Mouse (Mus musculus) adrenal gland, postnatal 4 days (tissue): ENCODE results near the gene Iltifb. TPM values are rescaled to one million over a fixed set of nuclear protein-coding genes. Genes with fewer than 3 reads are reported as not detected.
"Not testable (repeated sequence)": the region's sequence is repeated elsewhere in the genome, so short reads cannot be mapped to it uniquely, and the experiment has no call there.

Experiments used
- DNase-seq, 2 experiments: peaks; one replicate each; pipeline ENCODE4 v3.0.0; 2021 to 2022; ENCODE audit warnings: low spot score in 2 of 2, mixed read lengths in 2 of 2
- long read RNA-seq, 2 experiments: library from polyadenylated mRNA; stranded (forward); transcript quantifications; one replicate each; pipeline ENCODE4 v2.0.0; 2021
- total RNA-seq, 2 experiments: library from RNA; stranded (reverse); gene quantifications; 2 replicates each; pipeline ENCODE4 v1.2.3; 2021

Iltifb gene
- total RNA-seq, result not detected
- long read RNA-seq, experiment 1, result 0 reads
- long read RNA-seq, experiment 2, result 0 reads

DNA sequence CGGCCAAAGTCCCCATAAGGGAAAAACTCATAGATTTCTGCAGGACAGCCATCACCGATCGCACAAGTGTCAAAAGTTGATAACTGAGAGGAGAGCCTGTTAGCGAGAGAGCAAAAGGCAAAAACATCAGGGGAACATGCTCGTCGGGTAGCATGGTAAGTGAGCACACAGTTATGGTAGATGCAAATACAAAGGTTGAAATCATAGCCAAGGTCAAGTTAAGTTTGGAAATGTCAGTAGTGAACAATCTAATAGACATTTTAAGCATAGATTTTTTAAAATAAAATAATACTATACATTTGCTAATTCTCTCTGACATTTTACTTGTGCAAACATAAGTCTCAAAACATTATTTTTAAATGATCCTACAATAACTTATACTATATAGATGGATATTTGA is at the start of gene Iltifb:
Gene Iltifb, minus strand, starts transcription at position 101 of the 400 bp plus-strand sequence.
- no peak for DNase-seq

DNA sequence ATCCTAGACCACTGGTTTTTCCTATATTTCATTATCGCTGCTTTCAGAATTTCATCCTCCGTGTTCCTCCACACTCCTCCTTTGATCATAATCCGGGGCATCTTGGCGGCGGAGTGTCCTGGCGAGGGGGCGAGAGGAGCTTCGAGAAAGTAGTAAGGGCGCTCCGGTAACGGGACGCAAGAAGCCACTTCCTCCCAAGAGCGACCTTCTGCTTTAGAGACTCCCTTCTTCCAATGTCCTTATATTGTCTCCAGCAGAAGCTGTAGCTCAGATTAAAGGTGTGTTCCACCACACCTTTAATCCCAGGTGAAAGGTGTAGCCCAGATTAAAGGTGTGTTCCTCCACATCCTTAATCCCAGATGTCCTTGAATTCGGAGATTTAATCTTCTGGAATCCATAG is 48.3 kb upstream of the Iltifb start, which contains the start of gene Gm9046:
Gene Gm9046, minus strand, starts transcription at position 101 of the 400 bp plus-strand sequence.
- not testable (repeated sequence) for DNase-seq

DNA sequence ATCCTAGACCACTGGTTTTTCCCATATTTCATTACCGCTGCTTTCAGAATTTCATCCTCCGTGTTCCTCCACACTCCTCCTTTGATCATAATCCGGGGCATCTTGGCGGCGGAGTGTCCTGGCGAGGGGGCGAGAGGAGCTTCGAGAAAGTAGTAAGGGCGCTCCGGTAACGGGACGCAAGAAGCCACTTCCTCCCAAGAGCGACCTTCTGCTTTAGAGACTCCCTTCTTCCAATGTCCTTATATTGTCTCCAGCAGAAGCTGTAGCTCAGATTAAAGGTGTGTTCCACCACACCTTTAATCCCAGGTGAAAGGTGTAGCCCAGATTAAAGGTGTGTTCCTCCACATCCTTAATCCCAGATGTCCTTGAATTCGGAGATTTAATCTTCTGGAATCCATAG is 42.9 kb upstream of the Iltifb start, which contains the start of gene Gm9045:
Gene Gm9045, minus strand, starts transcription at position 101 of the 400 bp plus-strand sequence.
- not testable (repeated sequence) for DNase-seq

DNA sequence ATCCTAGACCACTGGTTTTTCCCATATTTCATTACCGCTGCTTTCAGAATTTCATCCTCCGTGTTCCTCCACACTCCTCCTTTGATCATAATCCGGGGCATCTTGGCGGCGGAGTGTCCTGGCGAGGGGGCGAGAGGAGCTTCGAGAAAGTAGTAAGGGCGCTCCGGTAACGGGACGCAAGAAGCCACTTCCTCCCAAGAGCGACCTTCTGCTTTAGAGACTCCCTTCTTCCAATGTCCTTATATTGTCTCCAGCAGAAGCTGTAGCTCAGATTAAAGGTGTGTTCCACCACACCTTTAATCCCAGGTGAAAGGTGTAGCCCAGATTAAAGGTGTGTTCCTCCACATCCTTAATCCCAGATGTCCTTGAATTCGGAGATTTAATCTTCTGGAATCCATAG is 37.5 kb upstream of the Iltifb start, which contains the start of gene Gm9044:
Gene Gm9044, minus strand, starts transcription at position 101 of the 400 bp plus-strand sequence.
- not testable (repeated sequence) for DNase-seq

DNA sequence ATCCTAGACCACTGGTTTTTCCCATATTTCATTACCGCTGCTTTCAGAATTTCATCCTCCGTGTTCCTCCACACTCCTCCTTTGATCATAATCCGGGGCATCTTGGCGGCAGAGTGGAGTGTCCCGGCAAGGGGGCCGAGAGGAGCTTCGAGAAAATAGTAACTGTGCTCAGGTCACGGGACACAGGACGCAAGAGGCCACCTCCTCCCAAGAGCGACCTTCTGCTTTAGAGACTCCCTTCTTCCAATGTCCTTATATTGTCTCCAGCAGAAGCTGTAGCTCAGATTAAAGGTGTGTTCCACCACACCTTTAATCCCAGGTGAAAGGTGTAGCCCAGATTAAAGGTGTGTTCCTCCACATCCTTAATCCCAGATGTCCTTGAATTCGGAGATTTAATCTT is 32.0 kb upstream of the Iltifb start, which contains the start of gene Gm9040:
Gene Gm9040, minus strand, starts transcription at position 101 of the 400 bp plus-strand sequence.
- not testable (repeated sequence) for DNase-seq

DNA sequence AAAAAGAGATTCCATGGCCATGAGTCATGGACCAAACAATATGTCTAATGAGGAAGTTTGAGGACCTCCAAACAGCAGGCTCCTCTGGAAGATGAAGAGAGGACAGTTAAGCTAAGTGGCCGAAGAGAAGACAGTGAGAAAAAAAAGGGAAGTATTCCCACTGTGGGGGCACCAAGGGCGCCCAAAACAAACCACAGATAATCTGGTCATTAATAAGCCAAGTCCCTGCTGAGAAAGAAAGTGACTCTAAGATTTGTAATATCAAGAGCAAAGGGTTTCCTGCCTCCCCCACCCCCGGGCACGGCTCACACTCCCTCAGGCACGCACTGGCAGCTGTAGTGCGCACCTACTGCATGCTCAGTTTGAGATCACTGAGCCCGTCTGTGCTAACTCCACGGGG is 24.2 kb upstream of the Iltifb start:
- DNase-seq, result no peak

DNA sequence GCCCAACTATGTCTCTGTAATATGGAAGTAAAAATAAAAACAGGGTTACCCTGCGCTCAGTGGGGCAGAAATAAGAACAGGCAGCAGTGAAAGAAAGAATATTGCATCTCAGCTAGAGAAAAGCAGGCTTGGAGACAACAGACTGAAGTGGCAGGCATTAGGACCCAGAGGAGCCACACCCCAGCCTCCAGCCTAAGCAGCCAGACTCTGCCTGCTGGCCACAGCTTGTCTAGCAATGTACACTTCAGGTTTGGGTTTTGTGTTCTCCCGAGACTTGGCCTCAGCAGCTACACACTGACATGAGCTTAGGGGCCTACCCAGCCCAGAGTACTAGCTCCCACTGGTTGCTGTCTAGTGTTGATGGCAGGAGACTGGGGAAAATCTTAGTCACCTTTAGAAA is 7.3 kb upstream of the Iltifb start:
- not testable (repeated sequence) for DNase-seq

DNA sequence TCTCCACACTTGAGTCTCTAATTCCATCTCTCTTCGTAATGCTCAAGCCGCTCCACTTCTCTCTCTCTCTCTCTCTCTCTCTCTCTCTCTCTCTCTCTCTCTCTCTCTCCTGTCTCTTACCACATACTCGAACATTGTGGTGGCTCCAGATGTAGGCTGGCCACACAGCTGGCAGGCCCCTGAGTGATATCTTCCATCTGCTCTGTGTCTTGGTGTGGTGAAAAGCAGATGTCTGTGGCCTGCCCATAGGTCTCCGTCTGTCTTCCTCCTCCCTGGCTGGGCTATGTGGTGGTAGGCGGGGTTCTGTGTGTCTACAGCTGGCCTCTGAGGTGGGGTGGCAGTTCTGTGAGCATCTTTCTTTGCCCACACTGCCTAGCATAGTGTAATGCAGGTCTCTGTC is 11.8 kb downstream of the Iltifb start:
- not testable (repeated sequence) for DNase-seq

DNA sequence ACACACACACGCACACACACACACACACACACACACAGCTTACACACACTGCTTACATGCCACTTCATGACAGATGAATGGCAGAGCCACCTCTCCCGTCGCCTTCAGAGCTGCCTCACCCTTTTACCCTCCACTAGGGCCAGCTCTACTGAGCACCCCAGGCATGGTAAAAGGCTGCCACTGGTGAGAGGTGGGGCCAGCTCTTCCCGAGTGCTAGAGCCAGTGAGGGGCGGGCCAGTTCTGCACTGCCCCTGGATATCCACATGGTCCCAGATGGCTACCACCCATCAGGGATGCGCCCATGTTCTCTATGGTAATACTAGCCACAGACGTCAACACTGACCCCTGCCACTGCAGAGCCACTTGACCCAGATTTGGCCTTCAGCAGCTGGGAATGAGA is 12.3 kb downstream of the Iltifb start:
- DNase-seq, result not testable (repeated sequence)

DNA sequence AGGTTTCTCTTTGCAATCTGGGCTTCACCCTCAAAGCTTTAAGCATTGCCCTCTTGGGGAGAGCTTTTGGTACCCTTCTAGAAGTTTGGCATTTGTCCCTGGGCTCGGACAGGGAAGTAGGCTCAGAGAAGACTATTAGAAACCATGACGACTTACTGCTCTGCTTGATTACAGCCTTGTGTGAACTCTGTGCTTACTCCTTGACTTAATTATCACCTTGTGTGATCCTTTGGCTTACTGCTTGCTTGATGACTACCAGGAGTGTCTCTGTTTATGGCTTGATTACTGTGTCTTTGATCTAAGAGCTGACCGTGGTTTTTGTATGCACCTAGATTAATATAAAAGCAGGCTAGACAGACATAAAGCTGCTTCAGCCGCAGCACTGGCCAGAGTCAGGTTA is 16.8 kb downstream of the Iltifb start:
- DNase-seq, result not testable (repeated sequence)

DNA sequence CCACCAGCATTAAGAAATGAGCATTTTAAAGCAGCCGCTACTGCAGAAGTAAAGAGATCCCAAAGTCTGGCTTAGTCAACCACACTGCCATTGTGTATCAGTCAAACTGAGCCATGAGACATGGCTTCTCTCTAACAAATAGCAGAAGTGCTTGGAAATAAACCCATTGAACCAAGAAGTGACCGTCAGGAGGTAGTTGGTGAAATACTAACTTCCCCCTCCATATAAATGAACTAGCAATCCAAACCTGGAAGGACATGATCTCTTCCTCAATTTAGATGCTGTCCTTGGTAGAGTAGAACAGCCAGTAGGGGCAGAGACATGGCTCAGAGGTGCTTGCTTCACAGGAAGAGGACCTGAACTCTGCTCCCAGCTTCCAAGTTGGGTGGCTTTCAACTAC is 23.4 kb downstream of the Iltifb start:
- DNase-seq, result not testable (repeated sequence)

DNA sequence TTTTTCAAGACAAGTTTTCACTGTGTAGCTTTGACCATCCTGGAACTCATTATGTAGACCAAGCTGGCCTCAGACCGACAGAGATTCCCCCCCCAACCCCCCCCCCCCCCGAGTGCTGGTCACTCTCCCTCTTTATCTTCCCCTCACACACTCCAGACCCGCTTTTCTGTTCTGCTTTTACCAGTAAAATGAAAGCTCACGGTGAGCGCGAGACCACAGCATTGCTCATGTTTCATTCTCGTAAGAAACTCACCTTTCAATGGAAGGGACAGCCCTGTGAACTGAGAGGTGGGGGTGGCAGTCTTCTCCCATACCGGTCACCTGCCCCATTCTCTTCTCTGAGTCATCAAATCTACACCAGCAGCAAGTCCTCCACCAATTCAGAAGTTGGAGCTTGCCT is 26.0 kb downstream of the Iltifb start:
- not testable (repeated sequence) for DNase-seq

DNA sequence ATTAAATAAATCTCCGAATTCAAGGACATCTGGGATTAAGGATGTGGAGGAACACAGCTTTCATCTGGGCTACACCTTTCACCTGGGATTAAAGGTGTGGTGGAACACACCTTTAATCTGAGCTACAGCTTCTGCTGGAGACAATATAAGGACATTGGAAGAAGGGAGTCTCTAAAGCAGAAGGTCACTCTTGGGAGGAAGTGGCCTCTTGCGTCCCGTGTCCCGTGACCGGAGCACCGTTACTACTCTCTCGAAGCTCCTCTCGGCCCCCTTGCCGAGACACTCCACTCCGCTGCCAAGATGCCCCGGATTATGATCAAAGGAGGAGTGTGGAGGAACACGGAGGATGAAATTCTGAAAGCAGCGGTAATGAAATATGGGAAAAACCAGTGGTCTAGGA is 36.5 kb downstream of the Iltifb start, which contains the start of gene Gm32802:
Gene Gm32802, plus strand, starts transcription at position 301 of the 400 bp plus-strand sequence.
- DNase-seq, result not testable (repeated sequence)

DNA sequence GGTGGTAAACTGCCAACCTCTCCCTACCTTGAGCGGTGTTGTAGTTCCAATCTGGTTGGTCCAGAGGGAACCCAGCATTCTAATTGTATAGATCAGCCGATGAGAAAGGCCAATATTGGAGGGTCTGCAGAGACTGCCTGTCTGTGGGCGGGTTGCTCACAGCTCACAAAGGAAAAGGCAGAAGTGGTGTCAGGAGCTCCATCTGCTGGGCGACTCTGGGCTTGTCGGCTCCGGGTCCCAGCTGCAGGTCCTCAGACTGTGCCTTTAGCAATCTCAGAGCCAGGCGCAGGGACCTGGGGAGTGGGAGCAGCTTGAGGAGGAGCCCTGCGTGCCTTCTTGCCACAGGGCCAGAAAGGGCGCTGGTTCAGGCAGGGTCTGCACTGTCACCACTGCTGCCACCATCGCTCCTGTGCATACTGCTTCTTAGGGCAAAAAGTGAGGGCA is 44.0 kb downstream of the Iltifb start:
- peak in 1 of 2 experiments; percentile 3 for DNase-seq

DNA sequence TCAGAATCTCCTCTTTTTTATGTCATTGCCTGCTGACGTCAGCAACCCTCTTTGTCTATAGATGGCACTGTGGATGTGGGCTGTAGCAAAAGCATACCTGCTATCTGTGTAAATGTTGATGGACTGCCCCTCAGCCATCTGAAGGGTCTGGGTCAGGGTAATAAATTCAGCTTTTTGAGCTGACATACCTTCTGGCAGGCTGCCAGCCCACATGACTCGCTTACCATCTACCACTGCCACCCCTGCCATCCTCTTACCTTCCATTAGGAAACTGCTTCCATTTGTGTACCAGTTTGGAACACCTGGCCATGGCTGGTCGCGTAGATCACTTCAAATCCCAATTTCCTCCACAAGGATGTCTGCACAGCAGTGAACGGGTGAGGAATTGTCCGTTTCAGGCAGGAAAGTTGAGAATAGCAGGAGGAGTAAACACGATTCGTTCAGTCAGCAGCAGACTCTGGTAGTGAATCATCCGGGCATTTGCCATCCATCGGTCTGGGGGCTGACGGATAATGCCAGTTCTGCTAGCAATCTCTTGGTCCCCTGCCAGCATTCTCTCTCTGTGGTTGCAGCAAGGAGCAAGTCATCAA is 45.7 kb downstream of the Iltifb start:
- DNase-seq, result peak in 1 of 2 experiments; percentile 2

DNA sequence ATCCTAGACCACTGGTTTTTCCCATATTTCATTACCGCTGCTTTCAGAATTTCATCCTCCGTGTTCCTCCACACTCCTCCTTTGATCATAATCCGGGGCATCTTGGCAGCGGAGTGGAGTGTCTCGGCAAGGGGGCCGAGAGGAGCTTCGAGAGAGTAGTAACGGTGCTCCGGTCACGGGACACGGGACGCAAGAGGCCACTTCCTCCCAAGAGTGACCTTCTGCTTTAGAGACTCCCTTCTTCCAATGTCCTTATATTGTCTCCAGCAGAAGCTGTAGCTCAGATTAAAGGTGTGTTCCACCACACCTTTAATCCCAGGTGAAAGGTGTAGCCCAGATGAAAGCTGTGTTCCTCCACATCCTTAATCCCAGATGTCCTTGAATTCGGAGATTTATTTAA is 54.2 kb downstream of the Iltifb start, which contains the start of gene Gm32717:
Gene Gm32717, minus strand, starts transcription at position 101 of the 400 bp plus-strand sequence.
- DNase-seq, result not testable (repeated sequence)

Other genes with a start within 250 kb of the Iltifb start
- 10 to 100 TPM; 23.4 to 25.9 TPM for gene Mdm1, start 153.2 kb downstream of the Iltifb start, total RNA-seq
- not detected for gene Il22, start 90.1 kb downstream of the Iltifb start, total RNA-seq
- under 1 TPM; 0.59 to 0.68 TPM for gene Gm32717, start 54.3 kb downstream of the Iltifb start, total RNA-seq
- under 1 TPM; 0.59 to 0.68 TPM for gene Gm32802, start 36.4 kb downstream of the Iltifb start, total RNA-seq
- not detected for gene Gm9040, start 31.9 kb upstream of the Iltifb start, total RNA-seq
- gene Gm9044, start 37.4 kb upstream of the Iltifb start, total RNA-seq, result not detected
- under 1 TPM in 1 of 2 experiments, not detected in 1; 0.14 TPM for gene Gm9045, start 42.8 kb upstream of the Iltifb start, total RNA-seq
- not detected for gene Gm9046, start 48.2 kb upstream of the Iltifb start, total RNA-seq
- gene Gm9048, start 53.6 kb upstream of the Iltifb start, total RNA-seq, result under 1 TPM in 1 of 2 experiments, not detected in 1; 0.23 TPM
- under 1 TPM in 1 of 2 experiments, not detected in 1; 0.14 TPM for gene Gm9049, start 59.1 kb upstream of the Iltifb start, total RNA-seq
- not detected for gene Ifng, start 146.0 kb upstream of the Iltifb start, total RNA-seq